Mouse (Mus musculus) midbrain, postnatal 0 days (tissue): ENCODE measurements around the gene Rin2. TPM values are rescaled to one million over a fixed set of nuclear protein-coding genes. Genes with fewer than 3 reads are reported as not detected.
A peak's percentile ranks its signal among the peaks of the same experiment; 100 is the strongest.

Experiments
- ATAC-seq: fragments of 200-750 bp; cut with Nextera tagmentation; 2 replicates; pipeline ENCODE4 v1.8.0; 2017; ENCODE audit warnings: moderate number of reproducible peaks, mild to moderate bottlenecking, moderate TSS enrichment, moderate library complexity; ENCODE audit not compliant: low FRiP score
- DNase-seq: peaks from one replicate; pipeline ENCODE4 v3.0.0-alpha.2; 2015; ENCODE audit warnings: low spot score
- H3K27ac ChIP-seq: fragments of 300-500 bp; sonication (generic); 2 replicates; pipeline ENCODE4 v1.5.1; 2014; ENCODE audit warnings: low read depth, mild to moderate bottlenecking, low read length, mixed read lengths
- H3K27me3 ChIP-seq: fragments of 300-500 bp; sonication (generic); 2 replicates; pipeline ENCODE4 v1.6.1; 2014; ENCODE audit warnings: low read length, control low read depth, mixed read lengths; ENCODE audit not compliant: insufficient read depth
- H3K36me3 ChIP-seq: fragments of 300-500 bp; sonication (generic); 2 replicates; pipeline ENCODE4 v1.6.1; 2014; ENCODE audit warnings: low read length, control low read depth, mixed read lengths; ENCODE audit not compliant: insufficient read depth
- H3K4me1 ChIP-seq: fragments of 300-500 bp; sonication (generic); 2 replicates; pipeline ENCODE4 v1.6.1; 2014; ENCODE audit warnings: mild to moderate bottlenecking, control low read depth, antibody characterized with exemption, low read length, mixed read lengths; ENCODE audit not compliant: insufficient read depth
- H3K4me2 ChIP-seq: fragments of 300-500 bp; sonication (generic); 2 replicates; pipeline ENCODE4 v1.6.1; 2014; ENCODE audit warnings: low read depth, mild to moderate bottlenecking, low read length, mixed read lengths; ENCODE audit not compliant: poor library complexity, severe bottlenecking
- H3K4me3 ChIP-seq: fragments of 300-500 bp; sonication (generic); 2 replicates; pipeline ENCODE4 v1.5.1; 2014; ENCODE audit warnings: low read depth, mild to moderate bottlenecking, low read length, moderate library complexity
- H3K9ac ChIP-seq: fragments of 300-500 bp; sonication (generic); replicated peaks from 2 replicates; pipeline ENCODE4 v1.6.1; 2014; ENCODE audit warnings: mild to moderate bottlenecking, low read length, moderate library complexity, mixed read lengths; ENCODE audit not compliant: poor library complexity, severe bottlenecking
- H3K9me3 ChIP-seq: fragments of 300-500 bp; sonication (generic); 2 replicates; pipeline ENCODE4 v1.6.1; 2016; ENCODE audit warnings: low read length, control low read depth
- CTCF ChIP-seq: IDR thresholded peaks from 2 replicates; pipeline ENCODE4 v1.5.1; 2016; ENCODE audit warnings: antibody characterized with exemption, mild to moderate bottlenecking
- WGBS: fragments of 180-500 bp; shearing (Covaris S2); extraction: QIAGEN DNeasy Blood & Tissue Kit; methylation state at CpG from one replicate; pipeline ENCODE4 v1.1.7; 2014; 5-methylcytosine and 5-hydroxymethylcytosine counted together
- polyA plus RNA-seq: library from polyadenylated mRNA; unstranded; fragments of >200 nt; fragmentation: Nextera tagmentation; extraction: Ambion mirVana; gene quantifications from 2 replicates; pipeline ENCODE4 v1.2.1, GENCODE M21; 2015
- total RNA-seq: library from RNA; depleted of rRNA; stranded (reverse); fragments of >200 nt; gene quantifications from 2 replicates; pipeline ENCODE4 v1.2.3, GENCODE M21; 2014

Gene Rin2
- total and polyA plus RNA-seq, 2 experiments from 2014 or later = 10.5 to 18.0 TPM

GRCm38 (mm10) chr2:145839565-145840315 is 164.7 kb downstream of the Rin2 start:
- H3K4me2 ChIP-seq = no peak overlapping the region
- ATAC-seq (peak; percentile 84), DNase-seq (peak; percentile 64)
- WGBS = 61% methylated on average over 9 of the region's 9 CpGs
- TF ChIP-seq CTCF = no peak
- no peak overlapping the region for H3K9ac ChIP-seq
- no peak overlapping the region for H3K27ac ChIP-seq
- no peaks in the 10 kb centered on the region for H3K27me3 ChIP-seq
- 0 out of 2 replicates have a peak, but pooled peaks cover 5% of the 10 kb centered on the region for H3K4me1 ChIP-seq
- H3K4me3 ChIP-seq = no peak overlapping the region
- no peaks in the 10 kb centered on the region; the same call in 1 of the 2 replicates for H3K36me3 ChIP-seq
- no peaks in the 10 kb centered on the region for H3K9me3 ChIP-seq

GRCm38 (mm10) chr2:145840320-145840719 is 165.3 kb downstream of the Rin2 start:
- Histone ChIP-seq H3K27ac (no peak overlapping the region), H3K4me1 (0 out of 2 replicates have a peak, but pooled peaks cover 5% of the 10 kb centered on the region), H3K36me3 (no peaks in the 10 kb centered on the region; the same call in 1 of the 2 replicates), H3K9ac (no peak overlapping the region), H3K4me2 (no peak overlapping the region), H3K4me3 (no peak overlapping the region), H3K27me3 (no peaks in the 10 kb centered on the region), H3K9me3 (no peaks in the 10 kb centered on the region)
- no peak for TF ChIP-seq CTCF
- no peak for DNase-seq
- 65% methylated on average over 3 of the region's 3 CpGs for WGBS
- ATAC-seq = peak; percentile 31; the same call in 1 of the 2 replicates

GRCm38 (mm10) chr2:145840910-145841870 is 166.2 kb downstream of the Rin2 start:
- no peaks in the 10 kb centered on the region; the same call in 1 of the 2 replicates for H3K36me3 ChIP-seq
- no peak for ATAC-seq
- H3K4me3 ChIP-seq = no peak overlapping the region
- no peak overlapping the region for H3K4me2 ChIP-seq
- no peak for TF ChIP-seq CTCF
- no peak for DNase-seq
- H3K4me1 ChIP-seq = 0 out of 2 replicates have a peak, but pooled peaks cover 5% of the 10 kb centered on the region
- 88% methylated on average over 12 of the region's 12 CpGs for WGBS
- no peak overlapping the region for H3K27ac ChIP-seq
- no peaks in the 10 kb centered on the region for H3K27me3 ChIP-seq
- no peak overlapping the region for H3K9ac ChIP-seq
- H3K9me3 ChIP-seq = no peaks in the 10 kb centered on the region

GRCm38 (mm10) chr2:145843322-145843721 is 168.3 kb downstream of the Rin2 start:
- Histone ChIP-seq H3K9ac (no peak overlapping the region), H3K4me2 (no peak overlapping the region), H3K36me3 (peaks cover 8% of the 10 kb centered on the region), H3K27ac (no peak overlapping the region), H3K27me3 (no peaks in the 10 kb centered on the region), H3K9me3 (no peaks in the 10 kb centered on the region), H3K4me1 (0 out of 2 replicates have a peak, but pooled peaks cover 5% of the 10 kb centered on the region), H3K4me3 (no peak overlapping the region)
- no peak for TF ChIP-seq CTCF
- ATAC-seq (no peak), DNase-seq (no peak)
- 91% methylated on average over 6 of the region's 6 CpGs for WGBS

GRCm38 (mm10) chr2:145846595-145846994 is 171.6 kb downstream of the Rin2 start:
- no peak for TF ChIP-seq CTCF
- no peak overlapping the region for H3K4me3 ChIP-seq
- no peaks in the 10 kb centered on the region for H3K27me3 ChIP-seq
- DNase-seq (no peak), ATAC-seq (no peak)
- H3K4me2 ChIP-seq = no peak overlapping the region
- 90% methylated on average over 3 of the region's 3 CpGs for WGBS
- no peak overlapping the region for H3K9ac ChIP-seq
- no peaks in the 10 kb centered on the region for H3K9me3 ChIP-seq
- H3K4me1 ChIP-seq = no peaks in the 10 kb centered on the region
- H3K27ac ChIP-seq = no peak overlapping the region
- H3K36me3 ChIP-seq = peaks cover 14% of the 10 kb centered on the region
